In the genomic region with DNA sequence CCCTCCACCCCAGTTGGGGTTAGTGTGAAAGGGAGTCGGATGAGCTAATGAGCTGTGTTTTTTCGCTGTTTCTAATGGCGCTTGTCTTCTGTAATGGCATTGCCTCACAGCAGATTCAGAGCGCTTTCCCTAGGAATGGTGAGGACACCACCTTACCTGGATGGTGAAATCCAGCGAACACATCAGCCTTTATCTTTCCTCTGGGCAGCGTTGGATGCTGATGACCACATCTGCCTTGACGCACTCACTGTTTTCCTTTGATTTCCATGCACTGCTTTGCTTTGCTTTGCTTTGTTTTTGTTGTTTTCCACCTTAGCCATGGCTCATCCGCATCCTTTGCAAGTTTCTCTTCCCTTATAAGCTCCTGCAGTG, we compare ENCODE assay signal across 24 mouse cellular contexts. TPM values are rescaled to one million over a fixed set of nuclear protein-coding genes. Genes with fewer than 3 reads are reported as not detected.
DNase-seq lines count a peak whose midpoint lies in the region; ATAC-seq and TF ChIP-seq lines count a peak whose summit lies in the region.
"Had no signal": no experiment of that assay in that cellular context is flagged by ENCODE, and none has a peak within 500 bp of the region (broad histone marks: within the 10 kb centered on the region; RNA-seq: fewer than 3 reads in every experiment).

No protein-coding gene starts in this region.

- H3K9me3 ChIP-seq in liver, embryonic 14.5 days (ENCODE audit: control insufficient read depth, low read length): no peaks in the 10 kb centered on the region
- H3K9me3 ChIP-seq in liver, embryonic 11.5 days (ENCODE audit: control insufficient read depth, low read length): no peaks in the 10 kb centered on the region
- H3K9me3 ChIP-seq in embryonic facial prominence, embryonic 15.5 days (replicated peaks): no peaks in the 10 kb centered on the region
- H3K9me3 ChIP-seq: forebrain, embryonic 13.5 days; G1E; heart, embryonic 12.5 days; midbrain, embryonic 13.5 days had no signal

- H3K36me3 ChIP-seq in liver, embryonic 14.5 days (replicated peaks; ENCODE audit: control insufficient read depth, insufficient read depth, low read depth): no peaks in the 10 kb centered on the region
- H3K36me3 ChIP-seq in liver, embryonic 11.5 days (ENCODE audit: control insufficient read depth, insufficient read depth, low read length): no peaks in the 10 kb centered on the region; the same call in 1 of the 2 replicates
- H3K36me3 ChIP-seq in embryonic facial prominence, embryonic 15.5 days: no peaks in the 10 kb centered on the region
- H3K36me3 ChIP-seq: heart, embryonic 12.5 days; midbrain, embryonic 13.5 days had no signal

- H3K27ac ChIP-seq in gastrocnemius, adult 2 months: no peak overlapping the region
- no peak overlapping the region for H3K27ac ChIP-seq in liver, embryonic 14.5 days
- H3K27ac ChIP-seq in liver, embryonic 11.5 days (ENCODE audit: low read depth, low read length): no peak overlapping the region
- H3K27ac ChIP-seq in bone marrow, adult 2 months (ENCODE audit: control insufficient read depth, insufficient read depth, low read depth, low read length, poor library complexity): no peak overlapping the region; the same call in 1 of the 2 replicates
- no peak overlapping the region for H3K27ac ChIP-seq in embryonic facial prominence, embryonic 15.5 days (replicated peaks)
- H3K27ac ChIP-seq: forebrain, embryonic 13.5 days; heart, adult 2 months; hindbrain, embryonic 14.5 days; midbrain, embryonic 13.5 days had no signal

- peak overlapping the region; percentile 6; the same call in 1 of the 2 replicates for H3K4me2 ChIP-seq in liver, embryonic 14.5 days (ENCODE audit: low read depth)
- no peak overlapping the region for H3K4me2 ChIP-seq in liver, embryonic 11.5 days
- H3K4me2 ChIP-seq in embryonic facial prominence, embryonic 15.5 days (replicated peaks): 0 out of 2 replicates have a peak overlapping the region, but pooled peaks have one; percentile 8
- H3K4me2 ChIP-seq: forebrain, embryonic 13.5 days; heart, embryonic 12.5 days; hindbrain, embryonic 14.5 days; midbrain, embryonic 13.5 days had no signal

- no peak overlapping the region for H3K9ac ChIP-seq in liver, embryonic 14.5 days (replicated peaks)
- H3K9ac ChIP-seq in liver, embryonic 11.5 days (ENCODE audit: low read depth, low read length): no peak overlapping the region
- no peak overlapping the region for H3K9ac ChIP-seq in embryonic facial prominence, embryonic 15.5 days
- H3K9ac ChIP-seq: forebrain, embryonic 13.5 days; heart, embryonic 12.5 days; hindbrain, embryonic 14.5 days; midbrain, embryonic 13.5 days had no signal

- intact Hi-C loops in gastrocnemius, adult 2 months (cut with DNase I): no loop called here

- no peak for ATAC-seq in liver, embryonic 14.5 days (ENCODE audit: insufficient read depth)
- ATAC-seq in liver, embryonic 11.5 days (replicated peaks; ENCODE audit: low FRiP score): no peak
- no peak for ATAC-seq in embryonic facial prominence, embryonic 15.5 days (ENCODE audit: insufficient number of reproducible peaks, low FRiP score, low TSS enrichment, low read depth)
- ATAC-seq: intestine, postnatal 0 days; lung, postnatal 0 days; midbrain, embryonic 13.5 days had no signal

- TF ChIP-seq CTCF in gastrocnemius, adult 2 months (IDR thresholded peaks at IDR 0.05): no peak
- no peak for TF ChIP-seq CTCF in liver, embryonic 14.5 days (IDR thresholded peaks at IDR 0.05; ENCODE audit: low read depth)
- no peak for TF ChIP-seq CTCF in bone marrow, adult 2 months (IDR thresholded peaks at IDR 0.05; ENCODE audit: control insufficient read depth, insufficient read depth, low read length)

- H3K4me1 ChIP-seq in liver, embryonic 14.5 days (replicated peaks; ENCODE audit: control insufficient read depth in 2 of 2, insufficient read depth in 2 of 2, low read length in 1 of 2): peaks cover 0 to 41% of the 10 kb centered on the region in 2 experiments
- H3K4me1 ChIP-seq in liver, embryonic 11.5 days (replicated peaks; ENCODE audit: control insufficient read depth, insufficient read depth, low read length): peaks cover 32% of the 10 kb centered on the region
- H3K4me1 ChIP-seq in bone marrow, adult 2 months (ENCODE audit: control insufficient read depth, insufficient read depth, low read length): peaks cover 13% of the 10 kb centered on the region; the same call in 1 of the 2 replicates
- peaks cover 37% of the 10 kb centered on the region for H3K4me1 ChIP-seq in embryonic facial prominence, embryonic 15.5 days

- 71% methylated on average over 8 of the region's 8 CpGs for WGBS in liver, embryonic 14.5 days (ENCODE audit: insufficient replicate concordance)
- 72% methylated on average over 8 of the region's 8 CpGs for WGBS in liver, embryonic 11.5 days
- 54% methylated on average over 8 of the region's 8 CpGs for WGBS in bone marrow, adult 2 months
- 76% methylated on average over 8 of the region's 8 CpGs for WGBS in embryonic facial prominence, embryonic 15.5 days

- TF ChIP-seq EP300 in liver, embryonic 14.5 days (IDR thresholded peaks at IDR 0.05; ENCODE audit: low read depth): no peak

- no peak for DNase-seq in gastrocnemius, adult 2 months
- DNase-seq in gastrocnemius, postnatal 10 days: no peak
- DNase-seq in liver, embryonic 14.5 days (ENCODE audit: low read depth in 3 of 3, low spot score in 3 of 3): no peak
- DNase-seq in liver, embryonic 11.5 days (ENCODE audit: low spot score): no peak
- no peak for DNase-seq in MN1 (ENCODE audit: low spot score)
- DNase-seq in right cerebral cortex, adult 18-20 months: no peak
- DNase-seq: adrenal gland, postnatal 14 days; cerebellum, adult 11-12 months; cerebellum, postnatal 14 days; gastrocnemius, postnatal 36 days; kidney, adult 9 months; kidney, postnatal 14 days; spleen, adult 18-20 months; thymus, postnatal 25 days had no signal

- TF ChIP-seq POLR2A in bone marrow, adult 2 months (IDR thresholded peaks at IDR 0.05; ENCODE audit: borderline replicate concordance, control insufficient read depth, low read depth, low read length): no peak

- H3K27me3 ChIP-seq in liver, embryonic 14.5 days (ENCODE audit: control insufficient read depth, insufficient read depth, low read length): no peaks in the 10 kb centered on the region
- no peaks in the 10 kb centered on the region for H3K27me3 ChIP-seq in liver, embryonic 11.5 days (replicated peaks; ENCODE audit: control insufficient read depth, insufficient read depth, low read length)
- no peaks in the 10 kb centered on the region for H3K27me3 ChIP-seq in embryonic facial prominence, embryonic 15.5 days

- 0 out of 2 replicates have a peak overlapping the region, but pooled peaks have one; percentile 29 for H3K4me3 ChIP-seq in gastrocnemius, adult 2 months
- H3K4me3 ChIP-seq in liver, embryonic 14.5 days (ENCODE audit: insufficient read depth in 1 of 2, low read depth in 2 of 2, low read length in 2 of 2): no peak overlapping the region
- no peak overlapping the region for H3K4me3 ChIP-seq in liver, embryonic 11.5 days (ENCODE audit: low read depth, low read length)
- H3K4me3 ChIP-seq in bone marrow, adult 2 months (replicated peaks; ENCODE audit: control insufficient read depth, low read depth, low read length): peak overlapping the region; percentile 4
- no peak overlapping the region for H3K4me3 ChIP-seq in embryonic facial prominence, embryonic 15.5 days (replicated peaks)
- H3K4me3 ChIP-seq: forebrain, embryonic 13.5 days; heart, adult 2 months; heart, embryonic 12.5 days; midbrain, embryonic 13.5 days had no signal

RNA-seq across cellular contexts. Expression of a gene that starts 29.8 kb away (rescaled TPM):
- 10 to 100 TPM; 24.2 to 32.1 TPM for total RNA-seq in gastrocnemius, adult 2 months (2021)
- total RNA-seq in gastrocnemius, postnatal 10 days (2021): 10 to 100 TPM; 38.8 to 42.7 TPM
- 16.9 and 22.6 TPM in 2 replicates for polyA plus RNA-seq in liver, embryonic 14.5 days (2012; rRNA removed)
- 57.7 and 63.5 TPM in 2 replicates for polyA plus RNA-seq in liver, embryonic 14.5 days (2014; fragmentation: Nextera tagmentation; extraction: Ambion mirVana)
- polyA plus RNA-seq in liver, embryonic 11.5 days (2014; fragmentation: Nextera tagmentation; extraction: Ambion mirVana): 109 and 113 TPM in 2 replicates
- polyA plus RNA-seq in bone marrow, adult 2 months (2011; ENCODE audit: insufficient read depth, insufficient read length, low replicate concordance, missing spikeins): 28.6 and 45.3 TPM in 2 replicates
- 163 and 173 TPM in 2 replicates for polyA plus RNA-seq in embryonic facial prominence, embryonic 15.5 days (2015; fragmentation: Nextera tagmentation; extraction: Ambion mirVana)

RNA-seq across cellular contexts. Expression of a gene that starts 42.3 kb away (rescaled TPM):
- 1,000 to 10,000 TPM; 3,559 to 3,570 TPM for total RNA-seq in gastrocnemius, adult 2 months (2021)
- 1,000 to 10,000 TPM; 1,278 to 1,422 TPM for total RNA-seq in gastrocnemius, postnatal 10 days (2021)
- polyA plus RNA-seq in liver, embryonic 14.5 days (2012; rRNA removed): 2.3 and 4.0 TPM in 2 replicates
- 5.8 and 6.7 TPM in 2 replicates for polyA plus RNA-seq in liver, embryonic 14.5 days (2014; fragmentation: Nextera tagmentation; extraction: Ambion mirVana)
- polyA plus RNA-seq in liver, embryonic 11.5 days (2014; fragmentation: Nextera tagmentation; extraction: Ambion mirVana): 16.8 and 16.9 TPM in 2 replicates
- 7.5 and 12.7 TPM in 2 replicates for polyA plus RNA-seq in bone marrow, adult 2 months (2011; ENCODE audit: insufficient read depth, insufficient read length, low replicate concordance, missing spikeins)
- polyA plus RNA-seq in embryonic facial prominence, embryonic 15.5 days (2015; fragmentation: Nextera tagmentation; extraction: Ambion mirVana): 29.6 and 32.9 TPM in 2 replicates

Comparison
In these comparisons a context has a peak if more than half of its experiments do, and no peak if none do; other contexts are left out.
1. H3K4me3 ChIP-seq: peak in gastrocnemius, adult 2 months (single experiment) and bone marrow, adult 2 months (single experiment); none in liver, embryonic 14.5 days (0 of 2), liver, embryonic 11.5 days (single experiment) and embryonic facial prominence, embryonic 15.5 days (single experiment).